Mouse (Mus musculus) MEL (cell line): ENCODE data around the gene Inafm2.

Source experiments
- CTCF ChIP-seq, 3 experiments: IDR thresholded peaks in 2 of 3; conservative IDR thresholded peaks in 1 of 3; 2 replicates each; pipeline ENCODE4 v1.5.1; 2011 to 2012; ENCODE audit warnings: low read length in 3 of 3, low read depth in 2 of 3, mild to moderate bottlenecking in 2 of 3, improper control_type of control experiment in 1 of 3, inconsistent platforms in 1 of 3, mixed read lengths in 1 of 3, moderate library complexity in 1 of 3; ENCODE audit not compliant: control insufficient read depth in 1 of 3, insufficient read depth in 1 of 3, poor library complexity in 1 of 3, severe bottlenecking in 1 of 3
- E2F4 ChIP-seq: IDR thresholded peaks from 2 replicates; pipeline ENCODE4 v1.6.1; 2011; ENCODE audit warnings: low read depth, low read length, improper control_type of control experiment, borderline replicate concordance
- POLR2A ChIP-seq, 2 experiments: IDR thresholded peaks; 2 replicates each; pipeline ENCODE4 v1.6.1; 2011 to 2012; ENCODE audit warnings: low read length in 2 of 2, mild to moderate bottlenecking in 2 of 2, control low read depth in 1 of 2, improper control_type of control experiment in 1 of 2, low read depth in 1 of 2, moderate library complexity in 1 of 2; ENCODE audit not compliant: control insufficient read depth in 1 of 2, insufficient read depth in 1 of 2, poor library complexity in 1 of 2
- SMC3 ChIP-seq: IDR thresholded peaks from 2 replicates; pipeline ENCODE4 v1.6.1; 2011; ENCODE audit warnings: low read depth, low read length, improper control_type of control experiment
- UBTF ChIP-seq: IDR thresholded peaks from 2 replicates; pipeline ENCODE4 v1.6.1; 2012; ENCODE audit warnings: low read depth, mild to moderate bottlenecking, inconsistent platforms, low read length, improper control_type of control experiment, moderate library complexity, borderline replicate concordance; ENCODE audit not compliant: insufficient read depth
- ZMIZ1 ChIP-seq: IDR thresholded peaks from 2 replicates; pipeline ENCODE4 v1.6.1; 2012; ENCODE audit warnings: low read depth, mild to moderate bottlenecking, inconsistent platforms, low read length, improper control_type of control experiment, moderate library complexity

- TF ChIP-seq ZMIZ1 (no peak), POLR2A (IDR thresholded peaks at IDR 0.05; ENCODE audit: control insufficient read depth in 1 of 2, insufficient read depth in 1 of 2, low read depth in 1 of 2, low read length in 2 of 2, poor library complexity in 1 of 2) (no peak), UBTF (no peak), CTCF (IDR thresholded peaks at IDR 0.05 in 2 of 3, conservative IDR thresholded peaks at IDR 0.05 in 1 of 3; ENCODE audit: control insufficient read depth in 1 of 3, insufficient read depth in 1 of 3, low read depth in 2 of 3, low read length in 3 of 3, poor library complexity in 1 of 3, severe bottlenecking in 1 of 3) (no peak), SMC3 (no peak), E2F4 (no peak)
Observed at GRCm38 (mm10) chr2:118716677-118717076, 28.9 kb upstream of the Inafm2 start.
